Mouse (Mus musculus) G1E (cell line): ENCODE data around the gene Spata31d1b.

ENCODE experiments used
- CTCF ChIP-seq: IDR thresholded peaks from 2 replicates; pipeline ENCODE4 v1.5.1; 2012; ENCODE audit warnings: low read depth, low read length, inconsistent platforms, mixed read lengths
- GATA1 ChIP-seq: IDR thresholded peaks from 2 replicates; pipeline ENCODE4 v1.6.1; 2012; ENCODE audit warnings: borderline replicate concordance, low read length, inconsistent platforms, mixed read lengths

DNA sequence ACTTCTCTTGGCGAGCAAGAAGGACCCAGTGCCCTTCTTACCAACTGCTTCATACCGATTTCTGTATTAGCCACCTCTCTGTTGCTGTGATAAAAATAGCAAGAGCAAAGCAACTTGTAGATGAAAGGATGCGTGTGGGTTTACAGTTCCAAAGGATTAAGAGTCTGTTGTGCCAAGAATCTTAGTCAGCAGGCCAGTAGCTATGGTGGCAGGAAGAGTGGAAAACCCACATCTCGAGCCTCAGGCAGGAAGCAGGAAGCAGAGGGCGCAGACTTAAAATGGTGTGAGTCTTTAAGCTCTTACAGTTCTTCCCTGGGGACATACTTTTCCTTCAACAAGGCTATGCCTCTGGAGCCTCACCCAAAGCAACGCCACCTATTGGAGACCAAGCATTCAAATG is 33.4 kb downstream of the Spata31d1b start:
- TF ChIP-seq GATA1, result no peak
- no peak for TF ChIP-seq CTCF
